8 mouse cellular contexts compared by ENCODE assay signal in genomic region chr2:91071059-91071458, GRCm38 (mm10). TPM values are rescaled to one million over a fixed set of nuclear protein-coding genes. Genes with fewer than 3 reads are reported as not detected.
A peak's percentile ranks its signal among the peaks of the same experiment; 100 is the strongest.
DNase-seq lines count a peak whose midpoint lies in the region; ATAC-seq and TF ChIP-seq lines count a peak whose summit lies in the region.

No protein-coding gene starts in this region.

- peak overlapping the region; percentile 75 to 91 for H3K27ac ChIP-seq in heart, embryonic 14.5 days (replicated peaks in 1 of 2; ENCODE audit: control insufficient read depth in 1 of 2, insufficient read depth in 1 of 2, low read depth in 2 of 2, low read length in 2 of 2)
- H3K27ac ChIP-seq in MEL (ENCODE audit: control insufficient read depth, low read depth, low read length) = peak overlapping the region; percentile 82
- H3K27ac ChIP-seq in heart, embryonic 16.5 days (ENCODE audit: low read length) = peak overlapping the region; percentile 92
- peak overlapping the region; percentile 86 for H3K27ac ChIP-seq in macrophage

- peak overlapping the region; percentile 86 for H3K9ac ChIP-seq in heart, embryonic 14.5 days (ENCODE audit: low read length)
- peak overlapping the region; percentile 87 for H3K9ac ChIP-seq in MEL (ENCODE audit: control insufficient read depth, low read depth, low read length, poor library complexity, severe bottlenecking)
- H3K9ac ChIP-seq in heart, embryonic 16.5 days (ENCODE audit: low read length) = peak overlapping the region; percentile 84

- TF ChIP-seq POLR2A in MEL (IDR thresholded peaks at IDR 0.05; ENCODE audit: control insufficient read depth in 1 of 2, insufficient read depth in 1 of 2, low read depth in 1 of 2, low read length in 2 of 2, poor library complexity in 1 of 2) = no peak

- H3K79me2 ChIP-seq in MEL (ENCODE audit: control insufficient read depth, insufficient read depth, low read length, poor library complexity) (peaks cover 7% of the 10 kb centered on the region; the same call in 1 of the 2 replicates), macrophage (ENCODE audit: inconsistent target) (peaks cover 17% of the 10 kb centered on the region; the same call in 1 of the 2 replicates)

- peak overlapping the region; percentile 93 for H3K4me2 ChIP-seq in heart, embryonic 14.5 days (ENCODE audit: low read length)
- H3K4me2 ChIP-seq in heart, embryonic 16.5 days (ENCODE audit: low read depth, low read length) = peak overlapping the region; percentile 85

- no peak for TF ChIP-seq CTCF in MEL (IDR thresholded peaks at IDR 0.05 in 2 of 3, conservative IDR thresholded peaks at IDR 0.05 in 1 of 3; ENCODE audit: control insufficient read depth in 1 of 3, insufficient read depth in 1 of 3, low read depth in 2 of 3, low read length in 3 of 3, poor library complexity in 1 of 3, severe bottlenecking in 1 of 3)

- no peak for DNase-seq in heart, postnatal 10 days
- DNase-seq in MEL (ENCODE audit: low read depth, low spot score) = no peak
- DNase-seq in layer of hippocampus, postnatal 36 days = no peak
- no peak for DNase-seq in thymus, postnatal 25 days

- peak overlapping the region; percentile 59 to 76; a peak in 3 of 4 replicates for H3K4me3 ChIP-seq in heart, embryonic 14.5 days (ENCODE audit: control insufficient read depth in 1 of 2, insufficient read depth in 1 of 2, low read depth in 1 of 2, low read length in 2 of 2)
- peak overlapping the region; percentile 72 to 75 for H3K4me3 ChIP-seq in MEL (ENCODE audit: control insufficient read depth in 1 of 2, insufficient read depth in 1 of 2, low read depth in 2 of 2, low read length in 2 of 2)
- H3K4me3 ChIP-seq in heart, embryonic 16.5 days (ENCODE audit: low read length) = peak overlapping the region; percentile 69
- no peak overlapping the region for H3K4me3 ChIP-seq in macrophage (ENCODE audit: inconsistent target)

- WGBS in heart, embryonic 14.5 days = 86% methylated on average over 10 of the region's 10 CpGs
- WGBS in heart, embryonic 16.5 days = 86% methylated on average over 10 of the region's 10 CpGs
- 92% methylated on average over 10 of the region's 10 CpGs for WGBS in macrophage (ENCODE audit: missing documents)

- H3K27me3 ChIP-seq in heart, embryonic 14.5 days (ENCODE audit: control insufficient read depth, insufficient read depth, low read length) = no peaks in the 10 kb centered on the region
- no peaks in the 10 kb centered on the region for H3K27me3 ChIP-seq in MEL (ENCODE audit: control insufficient read depth in 1 of 2, insufficient read depth in 2 of 2, low read length in 2 of 2)
- no peaks in the 10 kb centered on the region for H3K27me3 ChIP-seq in heart, embryonic 16.5 days (ENCODE audit: control insufficient read depth, insufficient read depth, low read length)

- no peak for TF ChIP-seq EP300 in MEL (IDR thresholded peaks at IDR 0.05; ENCODE audit: low read depth in 1 of 2, low read length in 2 of 2)

- H3K9me3 ChIP-seq in heart, embryonic 14.5 days (ENCODE audit: control insufficient read depth, low read length) = no peaks in the 10 kb centered on the region
- no peaks in the 10 kb centered on the region for H3K9me3 ChIP-seq in MEL (replicated peaks; ENCODE audit: insufficient read depth, low read length)
- H3K9me3 ChIP-seq in heart, embryonic 16.5 days (replicated peaks; ENCODE audit: control insufficient read depth, low read length) = no peaks in the 10 kb centered on the region

- H3K36me3 ChIP-seq in heart, embryonic 14.5 days (ENCODE audit: control insufficient read depth, insufficient read depth, low read length) = peaks cover 20% of the 10 kb centered on the region
- H3K36me3 ChIP-seq in MEL (ENCODE audit: control insufficient read depth in 1 of 2, insufficient read depth in 2 of 2, low read length in 2 of 2) = peaks cover 0 to 8% of the 10 kb centered on the region in 2 experiments; a peak in 2 of 4 replicates
- H3K36me3 ChIP-seq in heart, embryonic 16.5 days (ENCODE audit: control insufficient read depth, insufficient read depth) = peaks cover 2% of the 10 kb centered on the region; the same call in 1 of the 2 replicates
- no peaks in the 10 kb centered on the region for H3K36me3 ChIP-seq in macrophage (ENCODE audit: inconsistent target)

- TF ChIP-seq RAD21 in MEL (IDR thresholded peaks at IDR 0.05; ENCODE audit: low read depth, low read length) = no peak

- H3K4me1 ChIP-seq in heart, embryonic 14.5 days (ENCODE audit: control insufficient read depth in 2 of 2, insufficient read depth in 2 of 2, low read length in 2 of 2) = peaks cover 17 to 31% of the 10 kb centered on the region in 2 experiments
- peaks cover 0 to 6% of the 10 kb centered on the region in 2 experiments; a peak in 3 of 4 replicates for H3K4me1 ChIP-seq in MEL (ENCODE audit: control insufficient read depth in 1 of 2, insufficient read depth in 2 of 2, low read length in 2 of 2)
- peaks cover 29% of the 10 kb centered on the region for H3K4me1 ChIP-seq in heart, embryonic 16.5 days (ENCODE audit: control insufficient read depth, insufficient read depth, low read length)

- ATAC-seq in heart, embryonic 14.5 days (ENCODE audit: insufficient number of reproducible peaks, insufficient read depth, low FRiP score, low read depth) = no peak
- ATAC-seq in heart, embryonic 16.5 days (replicated peaks; ENCODE audit: extremely low read depth, insufficient read depth, low FRiP score) = no peak
- ATAC-seq in CD4-positive, CD25-positive, alpha-beta regulatory T cell, adult 4 months = no peak

- intact Hi-C loops in heart, postnatal 10 days (cut with DNase I) = loop anchor here (5.0 kb wide), 1 partner anchor 131 kb away; the partner anchor contains the start of genes Acp2 and Nr1h3

RNA-seq across cellular contexts. Expression of gene Slc39a13, which starts 0.8 kb away (rescaled TPM):
- 50.6 and 52.0 TPM in 2 replicates for polyA plus RNA-seq in heart, embryonic 14.5 days (2014; fragmentation: Nextera tagmentation; extraction: Ambion mirVana)
- total RNA-seq in heart, postnatal 10 days (2021) = 10 to 100 TPM; 27.7 to 31.9 TPM
- total RNA-seq in MEL (2012; rRNA removed) = 7.7 and 9.4 TPM in 2 replicates
- polyA plus RNA-seq in MEL (2012; ENCODE audit: insufficient read depth in 1 of 2, insufficient read length in 2 of 2, low read depth in 1 of 2, low replicate concordance in 2 of 2, missing spikeins in 1 of 2) = 10 to 100 TPM in 1 of 2 experiments, not detected in 1; 19.1 TPM
- polyA plus RNA-seq in heart, embryonic 16.5 days (2015; fragmentation: Nextera tagmentation; extraction: Ambion mirVana) = 56.9 and 61.3 TPM in 2 replicates
- 100 to 1,000 TPM in 15 of 26 experiments, 10 to 100 TPM in 11; 69.4 to 316 (median 143) TPM for total RNA-seq in macrophage (2018; cell fraction: chromatin; rRNA removed)
- 10 to 100 TPM; 14.7 to 47.5 (median 21.7) TPM for total RNA-seq in macrophage (2018; cell fraction: cytosol; rRNA removed)
- 100 to 1,000 TPM in 11 of 26 experiments, 10 to 100 TPM in 15; 53.4 to 149 (median 91.2) TPM for total RNA-seq in macrophage (2018; cell fraction: nucleus; rRNA removed)
- polyA plus RNA-seq in macrophage (2018) = 19.8 to 23.0 TPM (median 21.8 TPM) in 3 replicates
- 10 to 100 TPM; 33.1 to 55.2 TPM for polyA plus RNA-seq in CD4-positive, CD25-positive, alpha-beta regulatory T cell, adult 4 months (2017; shearing (Covaris generic))
- total RNA-seq in layer of hippocampus, postnatal 36 days (2021) = 10 to 100 TPM; 27.2 to 32.2 TPM

RNA-seq across cellular contexts. Expression of gene Spi1, which starts 11.1 kb away (rescaled TPM):
- polyA plus RNA-seq in heart, embryonic 14.5 days (2014; fragmentation: Nextera tagmentation; extraction: Ambion mirVana) = 4.8 and 5.1 TPM in 2 replicates
- 1 to 10 TPM; 2.3 to 3.0 TPM for total RNA-seq in heart, postnatal 10 days (2021)
- 108 and 129 TPM in 2 replicates for total RNA-seq in MEL (2012; rRNA removed)
- 100 to 1,000 TPM in 1 of 2 experiments, 10 to 100 TPM in 1; 95.9 to 142 TPM for polyA plus RNA-seq in MEL (2012; ENCODE audit: insufficient read depth in 1 of 2, insufficient read length in 2 of 2, low read depth in 1 of 2, low replicate concordance in 2 of 2, missing spikeins in 1 of 2)
- 3.6 and 5.2 TPM in 2 replicates for polyA plus RNA-seq in heart, embryonic 16.5 days (2015; fragmentation: Nextera tagmentation; extraction: Ambion mirVana)
- 100 to 1,000 TPM in 21 of 26 experiments, 10 to 100 TPM in 5; 72.3 to 238 (median 156) TPM for total RNA-seq in macrophage (2018; cell fraction: chromatin; rRNA removed)
- 100 to 1,000 TPM; 241 to 433 (median 325) TPM for total RNA-seq in macrophage (2018; cell fraction: cytosol; rRNA removed)
- 100 to 1,000 TPM; 111 to 275 (median 166) TPM for total RNA-seq in macrophage (2018; cell fraction: nucleus; rRNA removed)
- 298 to 440 TPM (median 373 TPM) in 3 replicates for polyA plus RNA-seq in macrophage (2018)
- under 1 TPM in 1 of 2 experiments, not detected in 1; 0.49 TPM for polyA plus RNA-seq in CD4-positive, CD25-positive, alpha-beta regulatory T cell, adult 4 months (2017; shearing (Covaris generic))
- 1 to 10 TPM; 3.9 to 4.1 TPM for total RNA-seq in layer of hippocampus, postnatal 36 days (2021)

RNA-seq across cellular contexts. Expression of gene Psmc3, which starts 17.2 kb away (rescaled TPM):
- polyA plus RNA-seq in heart, embryonic 14.5 days (2014; fragmentation: Nextera tagmentation; extraction: Ambion mirVana) = 275 and 293 TPM in 2 replicates
- total RNA-seq in heart, postnatal 10 days (2021) = 100 to 1,000 TPM; 221 to 245 TPM
- 259 and 271 TPM in 2 replicates for total RNA-seq in MEL (2012; rRNA removed)
- polyA plus RNA-seq in MEL (2012; ENCODE audit: insufficient read depth in 1 of 2, insufficient read length in 2 of 2, low read depth in 1 of 2, low replicate concordance in 2 of 2, missing spikeins in 1 of 2) (1,000 to 10,000 TPM in 1 of 2 experiments, 100 to 1,000 TPM in 1; 428 to 1,459 TPM), macrophage (2018) (149 to 321 TPM (median 192 TPM) in 3 replicates)
- polyA plus RNA-seq in heart, embryonic 16.5 days (2015; fragmentation: Nextera tagmentation; extraction: Ambion mirVana) = 239 and 255 TPM in 2 replicates
- 100 to 1,000 TPM in 7 of 26 experiments, 10 to 100 TPM in 19; 25.0 to 117 (median 78.2) TPM for total RNA-seq in macrophage (2018; cell fraction: chromatin; rRNA removed)
- total RNA-seq in macrophage (2018; cell fraction: cytosol; rRNA removed) = 100 to 1,000 TPM; 117 to 186 (median 143) TPM
- total RNA-seq in macrophage (2018; cell fraction: nucleus; rRNA removed) = 100 to 1,000 TPM in 6 of 26 experiments, 10 to 100 TPM in 20; 39.9 to 113 (median 78.9) TPM
- 100 to 1,000 TPM; 198 to 201 TPM for polyA plus RNA-seq in CD4-positive, CD25-positive, alpha-beta regulatory T cell, adult 4 months (2017; shearing (Covaris generic))
- 100 to 1,000 TPM; 207 to 228 TPM for total RNA-seq in layer of hippocampus, postnatal 36 days (2021)

RNA-seq across cellular contexts. Expression of gene Rapsn, which starts 35.6 kb away (rescaled TPM):
- 29.8 and 31.0 TPM in 2 replicates for polyA plus RNA-seq in heart, embryonic 14.5 days (2014; fragmentation: Nextera tagmentation; extraction: Ambion mirVana)
- 10 to 100 TPM; 15.4 to 19.8 TPM for total RNA-seq in heart, postnatal 10 days (2021)
- total RNA-seq in MEL (2012; rRNA removed) = not detected in 2 replicates
- under 1 TPM in 1 of 2 experiments, not detected in 1; 0.10 TPM for polyA plus RNA-seq in MEL (2012; ENCODE audit: insufficient read depth in 1 of 2, insufficient read length in 2 of 2, low read depth in 1 of 2, low replicate concordance in 2 of 2, missing spikeins in 1 of 2)
- 40.9 and 43.4 TPM in 2 replicates for polyA plus RNA-seq in heart, embryonic 16.5 days (2015; fragmentation: Nextera tagmentation; extraction: Ambion mirVana)
- 1 to 10 TPM in 10 of 26 experiments, under 1 TPM in 1, not detected in 15; 0.55 to 5.4 (median 2.3) TPM for total RNA-seq in macrophage (2018; cell fraction: chromatin; rRNA removed)
- total RNA-seq in macrophage (2018; cell fraction: cytosol; rRNA removed) = 10 to 100 TPM; 11.2 to 39.7 (median 20.6) TPM
- total RNA-seq in macrophage (2018; cell fraction: nucleus; rRNA removed) = 10 to 100 TPM in 2 of 26 experiments, 1 to 10 TPM in 24; 1.0 to 11.2 (median 4.9) TPM
- polyA plus RNA-seq in macrophage (2018) = 6.3 to 39.6 TPM (median 12.2 TPM) in 3 replicates
- 1 to 10 TPM; 5.4 to 7.7 TPM for polyA plus RNA-seq in CD4-positive, CD25-positive, alpha-beta regulatory T cell, adult 4 months (2017; shearing (Covaris generic))
- total RNA-seq in layer of hippocampus, postnatal 36 days (2021) = under 1 TPM; 0.22 to 0.61 TPM

RNA-seq across cellular contexts. Expression of gene Mybpc3, which starts 46.9 kb away (rescaled TPM):
- 789 and 806 TPM in 2 replicates for polyA plus RNA-seq in heart, embryonic 14.5 days (2014; fragmentation: Nextera tagmentation; extraction: Ambion mirVana)
- total RNA-seq in heart, postnatal 10 days (2021) = 1,000 to 10,000 TPM; 1,924 to 2,166 TPM
- 0.19 and 0.29 TPM in 2 replicates for total RNA-seq in MEL (2012; rRNA removed)
- polyA plus RNA-seq in MEL (2012; ENCODE audit: insufficient read depth in 1 of 2, insufficient read length in 2 of 2, low read depth in 1 of 2, low replicate concordance in 2 of 2, missing spikeins in 1 of 2) = under 1 TPM in 1 of 2 experiments, not detected in 1; 0.50 TPM
- polyA plus RNA-seq in heart, embryonic 16.5 days (2015; fragmentation: Nextera tagmentation; extraction: Ambion mirVana) = 1,022 and 1,203 TPM in 2 replicates
- total RNA-seq in macrophage (2018; cell fraction: chromatin; rRNA removed) = 10 to 100 TPM in 7 of 26 experiments, 1 to 10 TPM in 19; 1.3 to 19.5 (median 6.7) TPM
- under 1 TPM; 0.04 to 0.37 (median 0.15) TPM for total RNA-seq in macrophage (2018; cell fraction: cytosol; rRNA removed)
- total RNA-seq in macrophage (2018; cell fraction: nucleus; rRNA removed) = 10 to 100 TPM in 1 of 26 experiments, 1 to 10 TPM in 23, under 1 TPM in 2; 0.69 to 13.1 (median 3.3) TPM
- 0.09 to 0.11 TPM in 2 of 3 replicates, not detected in the other for polyA plus RNA-seq in macrophage (2018)
- not detected for polyA plus RNA-seq in CD4-positive, CD25-positive, alpha-beta regulatory T cell, adult 4 months (2017; shearing (Covaris generic))
- under 1 TPM; 0.10 to 0.25 TPM for total RNA-seq in layer of hippocampus, postnatal 36 days (2021)

Comparison
In these comparisons a context has a peak if more than half of its experiments do, and no peak if none do; other contexts are left out.
1. RNA of gene Spi1, which starts 11.1 kb away (polyA plus RNA-seq): 298 to 440 TPM in macrophage and 95.9 to 142 TPM in MEL; 4.8 to 5.1 TPM in heart, embryonic 14.5 days, 3.6 to 5.2 TPM in heart, embryonic 16.5 days and 0.49 TPM in CD4-positive, CD25-positive, alpha-beta regulatory T cell, adult 4 months; every median in the first group is over 10 times any median in the second.
2. Peak in every context shown above with its lines, with median percentiles within 50 percentile points of each other: H3K27ac ChIP-seq and H3K9ac ChIP-seq.